Mouse (Mus musculus) forebrain, embryonic 16.5 days (tissue): ENCODE results near the gene Tmem189. TPM values are rescaled to one million over a fixed set of nuclear protein-coding genes. Genes with fewer than 3 reads are reported as not detected.

ENCODE experiments used
- ATAC-seq: fragments of 200-750 bp; cut with Nextera tagmentation; 2 replicates; pipeline ENCODE4 v1.8.0; 2017; ENCODE audit warnings: mild to moderate bottlenecking, moderate library complexity
- H3K27ac ChIP-seq: fragments of 300-500 bp; sonication (generic); 2 replicates; pipeline ENCODE4 v1.5.1; 2014; ENCODE audit warnings: low read length, control low read depth
- H3K27me3 ChIP-seq: fragments of 300-500 bp; sonication (generic); replicated peaks from 2 replicates; pipeline ENCODE4 v1.6.1; 2014; ENCODE audit warnings: low read length; ENCODE audit not compliant: control insufficient read depth, insufficient read depth
- H3K36me3 ChIP-seq: fragments of 300-500 bp; sonication (generic); 2 replicates; pipeline ENCODE4 v1.6.1; 2014; ENCODE audit not compliant: control insufficient read depth, insufficient read depth
- H3K4me1 ChIP-seq: fragments of 300-500 bp; sonication (generic); replicated peaks from 2 replicates; pipeline ENCODE4 v1.6.1; 2014; ENCODE audit warnings: low read length; ENCODE audit not compliant: control insufficient read depth, insufficient read depth
- H3K4me2 ChIP-seq: fragments of 300-500 bp; sonication (generic); 2 replicates; pipeline ENCODE4 v1.6.1; 2014; ENCODE audit warnings: mild to moderate bottlenecking, low read length, control low read depth
- H3K4me3 ChIP-seq: fragments of 300-500 bp; sonication (generic); replicated peaks from 2 replicates; pipeline ENCODE4 v1.5.1; 2014; ENCODE audit warnings: mild to moderate bottlenecking, low read length, control low read depth
- H3K9ac ChIP-seq: fragments of 300-500 bp; sonication (generic); replicated peaks from 2 replicates; pipeline ENCODE4 v1.6.1; 2014; ENCODE audit warnings: low read depth, low read length, control low read depth
- H3K9me3 ChIP-seq: fragments of 300-500 bp; sonication (generic); 2 replicates; pipeline ENCODE4 v1.6.1; 2016; ENCODE audit warnings: low read length; ENCODE audit not compliant: control insufficient read depth
- WGBS: fragments of 180-500 bp; shearing (Covaris S2); extraction: QIAGEN DNeasy Blood & Tissue Kit; methylation state at CpG from one replicate; pipeline ENCODE4 v1.1.7; 2014; 5-methylcytosine and 5-hydroxymethylcytosine counted together
- polyA plus RNA-seq: library from polyadenylated mRNA; unstranded; fragments of >200 nt; fragmentation: Nextera tagmentation; extraction: Ambion mirVana; gene quantifications from 2 replicates; pipeline ENCODE4 v1.2.1, GENCODE M21; 2015

Gene Tmem189
- polyA plus RNA-seq, 1 experiment from 2014 or later, result 30.2 TPM

DNA sequence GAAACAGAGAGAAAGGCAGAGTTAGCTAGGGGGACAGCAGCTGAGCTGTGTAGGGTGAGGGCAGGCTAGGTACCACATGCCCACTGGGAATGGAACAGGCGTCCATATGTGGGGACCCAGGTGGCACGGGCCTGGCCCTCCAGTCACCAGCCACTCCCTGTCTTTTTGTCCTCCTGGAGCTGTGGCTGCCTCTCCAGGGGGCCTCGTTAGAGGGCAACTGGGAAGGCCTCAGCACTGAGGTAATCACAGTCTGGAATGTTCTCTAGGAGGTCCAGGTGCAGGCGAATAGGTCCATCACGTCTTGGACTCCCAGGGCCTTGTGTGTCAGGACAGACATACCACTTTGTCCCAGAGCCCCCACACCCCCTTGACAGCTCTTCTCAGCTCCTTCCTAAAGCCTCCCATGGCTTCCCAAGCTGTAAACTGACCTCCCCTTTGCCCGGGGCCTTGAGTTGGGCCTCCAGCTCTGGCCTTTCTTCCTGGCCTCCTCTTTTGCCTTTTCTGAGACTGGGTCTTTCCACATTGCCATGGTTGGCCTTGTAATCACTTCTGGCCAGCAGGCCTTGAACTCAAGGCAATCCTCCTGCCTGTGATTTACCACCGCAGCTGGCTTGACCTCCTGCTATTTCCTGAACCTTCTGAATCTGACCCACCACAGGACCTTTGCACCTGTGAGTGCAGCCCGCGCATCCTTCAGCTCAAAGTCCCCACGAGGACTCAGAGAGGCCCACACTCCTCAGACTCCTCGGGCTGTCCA lies 16.7 kb upstream of the Tmem189 start:
- no peak overlapping the region for H3K4me3 ChIP-seq
- H3K36me3 ChIP-seq, result no peaks in the 10 kb centered on the region
- WGBS, result 71% methylated on average over 11 of the region's 11 CpGs
- no peaks in the 10 kb centered on the region for H3K9me3 ChIP-seq
- ATAC-seq, result no peak
- no peaks in the 10 kb centered on the region for H3K4me1 ChIP-seq
- no peak overlapping the region for H3K4me2 ChIP-seq
- no peak overlapping the region for H3K9ac ChIP-seq
- no peak overlapping the region for H3K27ac ChIP-seq
- H3K27me3 ChIP-seq, result no peaks in the 10 kb centered on the region

DNA sequence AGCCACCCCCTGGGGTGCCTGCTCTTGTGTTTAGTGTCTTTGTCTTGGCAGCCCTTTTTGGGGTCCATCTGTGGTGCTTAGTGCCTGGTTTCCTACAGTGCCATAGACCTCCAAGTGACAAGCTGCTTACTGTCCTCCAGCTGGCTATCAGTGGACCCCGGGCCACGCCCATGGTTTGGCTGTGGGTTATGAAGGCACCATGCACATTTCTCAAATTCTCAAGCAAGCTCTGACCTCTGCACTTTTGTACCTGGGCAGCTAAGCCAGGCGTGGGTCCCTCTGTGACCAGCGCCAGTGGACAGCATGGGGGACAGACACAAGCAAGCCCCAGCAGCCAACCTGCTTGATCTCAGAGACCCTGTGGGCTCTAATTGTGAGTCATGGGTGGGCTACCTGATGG lies 14.8 kb upstream of the Tmem189 start:
- WGBS, result 91% methylated on average over 4 of the region's 4 CpGs
- Histone ChIP-seq H3K4me1 (no peaks in the 10 kb centered on the region), H3K9ac (no peak overlapping the region), H3K9me3 (no peaks in the 10 kb centered on the region), H3K27me3 (no peaks in the 10 kb centered on the region), H3K4me3 (no peak overlapping the region), H3K4me2 (no peak overlapping the region), H3K27ac (no peak overlapping the region), H3K36me3 (no peaks in the 10 kb centered on the region)
- no peak for ATAC-seq

DNA sequence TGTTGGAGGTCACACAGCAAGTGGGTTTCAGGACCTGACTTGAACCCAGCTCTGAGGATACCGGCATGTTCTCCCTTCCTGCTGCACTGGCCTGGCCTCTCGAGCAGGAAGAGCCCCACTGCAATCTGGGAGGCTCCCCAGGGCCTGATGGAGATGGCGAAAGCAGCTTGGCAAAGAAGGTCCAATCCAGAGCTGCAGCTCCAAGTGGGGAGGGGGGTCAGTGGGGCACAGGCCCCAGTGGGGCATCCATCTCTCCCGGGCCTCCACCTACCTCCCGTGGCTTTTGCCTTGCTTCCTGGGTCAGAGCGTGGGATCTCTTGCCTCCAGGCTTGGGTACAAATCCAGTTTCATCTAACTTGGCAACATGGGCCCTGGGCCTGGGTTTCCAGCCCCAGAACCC lies 12.5 kb upstream of the Tmem189 start:
- ATAC-seq, result no peak
- H3K27me3 ChIP-seq, result no peaks in the 10 kb centered on the region
- H3K4me1 ChIP-seq, result no peaks in the 10 kb centered on the region
- H3K4me2 ChIP-seq, result no peak overlapping the region
- H3K4me3 ChIP-seq, result no peak overlapping the region
- H3K9ac ChIP-seq, result no peak overlapping the region
- H3K9me3 ChIP-seq, result no peaks in the 10 kb centered on the region
- 78% methylated on average over 6 of the region's 6 CpGs for WGBS
- no peak overlapping the region for H3K27ac ChIP-seq
- H3K36me3 ChIP-seq, result no peaks in the 10 kb centered on the region

DNA sequence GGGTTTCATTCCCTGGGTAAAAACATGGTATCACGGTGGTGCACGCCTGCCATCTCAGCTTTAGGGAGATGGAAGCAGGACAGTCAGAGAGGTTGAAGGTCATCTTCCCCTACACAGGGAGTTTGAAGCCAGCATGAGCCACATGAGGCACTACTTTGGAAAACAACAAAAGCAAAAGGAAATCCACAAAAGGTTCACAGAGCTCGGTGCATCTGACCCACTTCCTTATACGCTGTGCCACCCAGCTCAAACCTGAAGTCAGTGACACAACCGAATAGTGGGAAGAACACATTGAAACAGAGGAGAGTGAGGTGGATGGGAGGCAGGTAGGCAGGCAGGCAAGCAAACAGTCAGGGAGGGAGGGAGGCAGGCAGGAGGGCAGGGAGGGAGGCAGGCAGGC lies 11.8 kb upstream of the Tmem189 start:
- no peak for ATAC-seq
- H3K4me2 ChIP-seq, result no peak overlapping the region
- no peaks in the 10 kb centered on the region for H3K27me3 ChIP-seq
- no peaks in the 10 kb centered on the region for H3K9me3 ChIP-seq
- H3K27ac ChIP-seq, result no peak overlapping the region
- H3K4me1 ChIP-seq, result no peaks in the 10 kb centered on the region
- no peak overlapping the region for H3K9ac ChIP-seq
- 73% methylated on average over 5 of the region's 5 CpGs for WGBS
- no peak overlapping the region for H3K4me3 ChIP-seq
- no peaks in the 10 kb centered on the region for H3K36me3 ChIP-seq

DNA sequence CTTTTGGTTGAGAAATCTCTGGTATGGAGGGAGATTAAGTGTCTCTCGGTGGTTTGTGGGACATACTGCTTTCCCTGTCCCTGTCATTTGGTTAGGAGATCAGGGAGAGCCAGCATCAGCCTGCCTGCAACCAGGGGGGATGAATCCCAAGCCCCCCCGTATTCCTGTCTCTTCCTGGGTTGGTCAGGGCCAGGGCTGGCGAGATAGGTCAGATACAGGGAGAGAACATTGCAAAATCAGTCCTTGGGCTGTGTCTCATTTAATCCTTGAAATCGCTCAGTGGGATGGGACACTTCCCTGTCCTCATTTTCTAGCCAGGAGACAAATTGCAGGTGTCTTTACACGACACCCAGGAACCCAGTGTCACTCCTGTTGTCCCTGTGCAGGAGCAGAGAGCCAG lies 10.4 kb upstream of the Tmem189 start:
- Histone ChIP-seq H3K9me3 (peaks cover 2% of the 10 kb centered on the region; the same call in 1 of the 2 replicates), H3K27me3 (no peaks in the 10 kb centered on the region), H3K4me2 (no peak overlapping the region), H3K4me1 (no peaks in the 10 kb centered on the region), H3K27ac (no peak overlapping the region), H3K36me3 (no peaks in the 10 kb centered on the region), H3K9ac (no peak overlapping the region), H3K4me3 (no peak overlapping the region)
- 77% methylated on average over 5 of the region's 5 CpGs for WGBS
- no peak for ATAC-seq

DNA sequence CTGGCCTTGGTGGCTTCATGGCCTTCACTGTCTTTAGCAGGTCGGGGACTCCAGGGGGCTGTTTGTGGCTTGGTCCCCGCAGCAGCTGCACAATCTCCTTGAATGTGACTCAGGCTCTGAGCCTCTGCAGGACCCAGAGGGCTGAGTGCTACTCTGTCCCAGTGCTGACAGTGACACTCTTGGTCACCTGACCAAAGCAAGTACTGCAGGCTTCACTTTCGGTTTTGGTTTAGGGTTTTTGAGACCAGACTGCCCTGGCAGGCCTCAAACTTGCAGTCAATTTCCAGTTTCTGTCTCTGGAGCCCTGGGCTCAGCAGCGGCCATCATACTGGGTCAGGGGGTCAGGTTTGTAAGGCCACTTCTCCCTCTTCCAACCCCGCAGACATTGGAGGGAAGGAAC lies 8.3 kb upstream of the Tmem189 start:
- Histone ChIP-seq H3K27ac (no peak overlapping the region), H3K4me1 (no peaks in the 10 kb centered on the region), H3K27me3 (no peaks in the 10 kb centered on the region), H3K4me2 (no peak overlapping the region), H3K36me3 (no peaks in the 10 kb centered on the region), H3K4me3 (no peak overlapping the region), H3K9ac (no peak overlapping the region), H3K9me3 (peaks cover 2% of the 10 kb centered on the region; the same call in 1 of the 2 replicates)
- no peak for ATAC-seq
- WGBS, result 55% methylated on average over 5 of the region's 5 CpGs

DNA sequence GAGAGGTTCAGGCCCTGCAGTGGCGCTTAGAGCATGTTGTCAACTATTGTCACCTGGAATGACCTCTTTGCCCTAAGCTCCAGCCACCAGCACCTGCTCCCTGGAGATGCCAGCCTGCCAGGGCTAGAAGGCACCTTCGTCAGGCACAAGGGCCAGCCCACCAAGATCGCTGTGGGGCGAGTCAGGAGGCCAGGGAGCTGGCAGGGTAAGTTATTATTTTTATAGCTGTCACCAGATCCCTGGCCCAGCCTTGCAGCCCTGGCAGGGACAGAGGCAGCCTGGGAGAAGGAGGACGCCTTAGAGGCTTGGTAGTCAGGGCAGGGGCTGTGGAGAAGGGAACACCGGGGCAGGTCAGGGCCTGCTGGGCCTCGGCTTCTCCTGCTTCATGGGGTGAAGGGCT lies 6.5 kb upstream of the Tmem189 start:
- no peak overlapping the region for H3K27ac ChIP-seq
- H3K4me3 ChIP-seq, result no peak overlapping the region
- peaks cover 2% of the 10 kb centered on the region for H3K27me3 ChIP-seq
- H3K4me1 ChIP-seq, result no peaks in the 10 kb centered on the region
- WGBS, result 88% methylated on average over 7 of the region's 7 CpGs
- no peak for ATAC-seq
- H3K9me3 ChIP-seq, result peaks cover 2% of the 10 kb centered on the region; the same call in 1 of the 2 replicates
- H3K4me2 ChIP-seq, result no peak overlapping the region
- no peak overlapping the region for H3K9ac ChIP-seq
- H3K36me3 ChIP-seq, result no peaks in the 10 kb centered on the region

DNA sequence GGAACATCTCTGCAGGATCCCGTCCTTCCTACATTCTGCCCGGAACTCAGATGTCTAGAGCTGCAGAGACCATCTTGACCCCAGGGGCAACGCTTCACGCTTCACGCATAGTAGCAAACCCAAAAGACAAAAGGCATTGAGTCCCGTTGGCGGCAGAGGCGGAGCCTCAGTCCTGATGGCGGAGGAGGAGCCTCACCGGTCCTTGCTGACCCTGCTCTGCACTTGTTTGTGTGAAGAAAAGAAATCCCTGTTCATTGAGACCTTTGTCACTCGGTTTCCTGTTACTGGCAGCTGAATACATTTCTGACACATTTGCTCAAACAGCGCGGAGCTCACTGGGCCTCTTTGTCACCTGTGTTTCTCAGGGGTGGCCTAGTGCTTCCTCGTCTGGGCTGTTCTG lies 5.9 kb upstream of the Tmem189 start:
- 74% methylated on average over 14 of the region's 14 CpGs for WGBS

DNA sequence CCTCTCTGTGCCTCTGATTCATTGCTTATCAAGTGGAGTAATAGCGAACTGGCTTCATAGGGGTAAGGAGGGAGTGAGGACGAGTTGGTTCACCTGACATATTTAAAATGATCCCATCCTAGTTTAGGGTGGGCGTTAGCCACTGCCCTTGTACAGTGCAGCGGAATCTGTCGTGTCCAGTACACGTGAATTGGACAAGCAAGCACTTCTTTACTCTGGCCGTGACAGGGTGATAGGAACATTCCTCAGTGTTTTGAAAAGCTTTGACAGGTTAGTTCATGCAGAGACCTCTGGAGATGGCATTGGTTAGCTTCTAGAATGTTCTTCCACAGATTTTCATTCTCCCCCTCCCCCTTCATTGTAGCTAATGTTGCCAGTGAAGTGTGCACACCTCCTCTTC lies 5.3 kb upstream of the Tmem189 start:
- no peak overlapping the region for H3K4me2 ChIP-seq
- H3K36me3 ChIP-seq, result no peaks in the 10 kb centered on the region
- H3K9ac ChIP-seq, result no peak overlapping the region
- ATAC-seq, result no peak
- peaks cover 11% of the 10 kb centered on the region for H3K27me3 ChIP-seq
- WGBS, result 92% methylated on average over 7 of the region's 7 CpGs
- H3K27ac ChIP-seq, result no peak overlapping the region
- no peak overlapping the region for H3K4me3 ChIP-seq
- peaks cover under 1% of the 10 kb centered on the region for H3K4me1 ChIP-seq
- peaks cover 2% of the 10 kb centered on the region; the same call in 1 of the 2 replicates for H3K9me3 ChIP-seq

More for the DNA sequence above, 5.9 kb upstream of the Tmem189 start:
- Histone ChIP-seq H3K4me2 (no peak overlapping the region), H3K4me3 (no peak overlapping the region), H3K27ac (no peak overlapping the region), H3K9ac (no peak overlapping the region), H3K36me3 (no peaks in the 10 kb centered on the region), H3K27me3 (peaks cover 8% of the 10 kb centered on the region), H3K9me3 (peaks cover 2% of the 10 kb centered on the region; the same call in 1 of the 2 replicates), H3K4me1 (no peaks in the 10 kb centered on the region)
- no peak for ATAC-seq
